ENCODE assay signal across 9 mouse cellular contexts in the genomic region with DNA sequence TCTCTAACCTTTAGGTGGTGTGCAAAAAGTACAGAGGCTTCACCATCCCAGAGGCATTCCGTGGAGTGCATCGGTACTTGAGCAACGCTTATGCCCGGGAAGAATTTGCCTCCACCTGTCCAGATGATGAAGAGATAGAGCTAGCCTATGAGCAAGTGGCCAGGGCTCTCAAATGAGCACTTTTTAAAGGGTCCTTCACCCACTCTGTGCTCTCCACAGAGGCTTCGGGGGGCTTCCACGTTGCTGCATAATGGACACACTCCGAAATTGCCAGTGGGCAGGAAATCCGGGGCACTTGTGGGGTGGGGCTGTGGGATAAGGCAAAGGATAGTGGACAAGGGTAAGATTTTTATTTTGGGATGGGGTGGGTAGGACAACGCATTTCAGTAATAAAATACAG. TPM values are rescaled to one million over a fixed set of nuclear protein-coding genes. Genes with fewer than 3 reads are reported as not detected.
DNase-seq lines count a peak whose midpoint lies in the region; ATAC-seq and TF ChIP-seq lines count a peak whose summit lies in the region.
"Had no signal": no experiment of that assay in that cellular context is flagged by ENCODE, and none has a peak within 500 bp of the region (broad histone marks: within the 10 kb centered on the region; RNA-seq: fewer than 3 reads in every experiment).

No protein-coding gene starts in this region.

- H3K27ac ChIP-seq in kidney, embryonic 15.5 days = peak overlapping the region; percentile 97
- H3K27ac ChIP-seq in forebrain, embryonic 10.5 days = peak overlapping the region; percentile 98
- peak overlapping the region; percentile 88; the same call in 1 of the 2 replicates for H3K27ac ChIP-seq in hindbrain, postnatal 0 days

- no peak for ATAC-seq in kidney, embryonic 15.5 days (replicated peaks; ENCODE audit: low FRiP score)
- ATAC-seq in hindbrain, postnatal 0 days = no peak

- peak overlapping the region; percentile 83 for H3K4me3 ChIP-seq in kidney, embryonic 15.5 days (replicated peaks)
- peak overlapping the region; percentile 87 for H3K4me3 ChIP-seq in forebrain, embryonic 10.5 days
- peak overlapping the region; percentile 84 for H3K4me3 ChIP-seq in hindbrain, postnatal 0 days (ENCODE audit: low read length)
- peak overlapping the region; percentile 65 for H3K4me3 ChIP-seq in myocyte
- no peak overlapping the region for H3K4me3 ChIP-seq in lung, adult 2 months (replicated peaks; ENCODE audit: extremely low read depth, low read depth, low read length)

- peaks cover 41% of the 10 kb centered on the region for H3K4me1 ChIP-seq in kidney, embryonic 15.5 days
- peaks cover 40% of the 10 kb centered on the region for H3K4me1 ChIP-seq in forebrain, embryonic 10.5 days
- H3K4me1 ChIP-seq in hindbrain, postnatal 0 days (ENCODE audit: insufficient read depth, low read length) = peaks cover 6% of the 10 kb centered on the region; the same call in 1 of the 2 replicates
- H3K4me1 ChIP-seq in lung, adult 2 months (ENCODE audit: control insufficient read depth, insufficient read depth, low read length) = peaks cover 16% of the 10 kb centered on the region

- no peak for DNase-seq in kidney, adult 18-20 months
- no peak for DNase-seq in forebrain, embryonic 10.5 days (ENCODE audit: extremely low spot score, low spot score)
- DNase-seq in hindbrain, postnatal 0 days (ENCODE audit: low spot score) = no peak
- no peak for DNase-seq in embryo, embryonic 10 days (ENCODE audit: low spot score)
- DNase-seq in right cerebral cortex, adult 18-20 months = no peak
- DNase-seq in lung, adult 2 months = no peak

- no peak overlapping the region for H3K9ac ChIP-seq in kidney, embryonic 15.5 days
- H3K9ac ChIP-seq in hindbrain, postnatal 0 days (replicated peaks; ENCODE audit: low read length) = peak overlapping the region; percentile 62; the same call in 1 of the 2 replicates

- TF ChIP-seq POLR2A in myocyte (IDR thresholded peaks at IDR 0.05; ENCODE audit: insufficient read length, low read depth) = no peak
- no peak for TF ChIP-seq POLR2A in lung, adult 2 months (IDR thresholded peaks at IDR 0.05; ENCODE audit: borderline replicate concordance, extremely low read depth, low read depth, low read length)

- peaks cover 78% of the 10 kb centered on the region for H3K36me3 ChIP-seq in kidney, embryonic 15.5 days
- H3K36me3 ChIP-seq in forebrain, embryonic 10.5 days (replicated peaks) = peaks cover 81% of the 10 kb centered on the region
- no peaks in the 10 kb centered on the region; the same call in 1 of the 2 replicates for H3K36me3 ChIP-seq in hindbrain, postnatal 0 days (ENCODE audit: insufficient read depth, low read length)
- peaks cover 35% of the 10 kb centered on the region for H3K36me3 ChIP-seq in myocyte (ENCODE audit: control insufficient read depth, insufficient read depth)

- no peaks in the 10 kb centered on the region for H3K27me3 ChIP-seq in kidney, embryonic 15.5 days
- H3K27me3 ChIP-seq in forebrain, embryonic 10.5 days (ENCODE audit: poor library complexity, severe bottlenecking) = peaks cover 21% of the 10 kb centered on the region
- no peaks in the 10 kb centered on the region for H3K27me3 ChIP-seq in hindbrain, postnatal 0 days (ENCODE audit: insufficient read depth, low read length)
- no peaks in the 10 kb centered on the region for H3K27me3 ChIP-seq in myocyte (ENCODE audit: control insufficient read depth, insufficient read depth, insufficient read length)

- H3K79me2 ChIP-seq in myocyte (ENCODE audit: control insufficient read depth, insufficient read depth) = peaks cover 19% of the 10 kb centered on the region

- H3K4me2 ChIP-seq in kidney, embryonic 15.5 days = peak overlapping the region; percentile 74
- peak overlapping the region; percentile 96 for H3K4me2 ChIP-seq in hindbrain, postnatal 0 days (ENCODE audit: low read depth, low read length)
- H3K4me2 ChIP-seq in myocyte (ENCODE audit: low read depth) = peak overlapping the region; percentile 72

- WGBS in kidney, embryonic 15.5 days = 61% methylated on average over 9 of the region's 9 CpGs
- 82% methylated on average over 9 of the region's 9 CpGs for WGBS in forebrain, embryonic 10.5 days
- WGBS in hindbrain, postnatal 0 days = 64% methylated on average over 9 of the region's 9 CpGs
- 37% methylated on average over 9 of the region's 9 CpGs for WGBS in lung, adult 2 months

- TF ChIP-seq CTCF in hindbrain, postnatal 0 days (IDR thresholded peaks at IDR 0.05; ENCODE audit: low read depth) = no peak
- no peak for TF ChIP-seq CTCF in lung, adult 2 months (IDR thresholded peaks at IDR 0.05; ENCODE audit: insufficient read depth, low read length)

- no peaks in the 10 kb centered on the region for H3K9me3 ChIP-seq in kidney, embryonic 15.5 days (replicated peaks)
- H3K9me3 ChIP-seq in forebrain, embryonic 10.5 days = peaks cover 8% of the 10 kb centered on the region; the same call in 1 of the 2 replicates
- H3K9me3 ChIP-seq in hindbrain, postnatal 0 days (ENCODE audit: low read length) = no peaks in the 10 kb centered on the region

- H3ac ChIP-seq in myocyte (ENCODE audit: control insufficient read depth, insufficient read length) = no peak overlapping the region

TF ChIP-seq in myocyte, 11 proteins besides CTCF, POLR2A, EP300 and RAD21:
- no peak for TF ChIP-seq REST (IDR thresholded peaks at IDR 0.05; ENCODE audit: insufficient read depth, insufficient read length)
- no peak for TF ChIP-seq TCF3 (IDR thresholded peaks at IDR 0.05; ENCODE audit: insufficient read length, low read depth)
- no peak for TF ChIP-seq SRF (IDR thresholded peaks at IDR 0.05; ENCODE audit: control insufficient read depth, insufficient read length, low read depth)
- TF ChIP-seq CEBPB (IDR thresholded peaks at IDR 0.05; ENCODE audit: insufficient read depth, poor library complexity, severe bottlenecking) = no peak
- TF ChIP-seq MYOD1 (IDR thresholded peaks at IDR 0.05; ENCODE audit: control insufficient read depth in 1 of 3, insufficient read length in 2 of 3, low read depth in 2 of 3) = no peak
- no peak for TF ChIP-seq USF1 (IDR thresholded peaks at IDR 0.05; ENCODE audit: low read depth)
- TF ChIP-seq MYOG (IDR thresholded peaks at IDR 0.05; ENCODE audit: control insufficient read depth in 1 of 3, insufficient read depth in 1 of 3, insufficient read length in 2 of 3, low read depth in 2 of 3) = no peak
- no peak for TF ChIP-seq TCF12 (IDR thresholded peaks at IDR 0.05; ENCODE audit: insufficient read depth, poor library complexity, severe bottlenecking)
- no peak for TF ChIP-seq E2F4 (IDR thresholded peaks at IDR 0.05; ENCODE audit: insufficient read depth)
- TF ChIP-seq MAX (IDR thresholded peaks at IDR 0.05; ENCODE audit: low read depth) = no peak
- TF ChIP-seq POLR2AphosphoS2 (IDR thresholded peaks at IDR 0.05; ENCODE audit: insufficient read length, low read depth) = no peak

RNA-seq across cellular contexts. Expression of a gene that starts 0.5 kb away (rescaled TPM):
- polyA plus RNA-seq in kidney, embryonic 15.5 days (2015; fragmentation: Nextera tagmentation; extraction: Ambion mirVana) = 324 and 356 TPM in 2 replicates
- 414 and 441 TPM in 2 replicates for polyA plus RNA-seq in forebrain, embryonic 10.5 days (2016; fragmentation: Nextera tagmentation; extraction: Ambion mirVana)
- total RNA-seq in hindbrain, postnatal 0 days (2014; rRNA removed) = 216 and 228 TPM in 2 replicates
- 322 and 331 TPM in 2 replicates for polyA plus RNA-seq in hindbrain, postnatal 0 days (2015; fragmentation: Nextera tagmentation; extraction: Ambion mirVana)
- 101 TPM for polyA plus RNA-seq in myocyte (2012; fragmentation: generic; extraction: Trizol)
- 137 and 141 TPM in 2 replicates for polyA plus RNA-seq in lung, adult 2 months (2012; rRNA removed)

RNA-seq across cellular contexts. Expression of a gene that starts 6.9 kb away (rescaled TPM):
- polyA plus RNA-seq in kidney, embryonic 15.5 days (2015; fragmentation: Nextera tagmentation; extraction: Ambion mirVana) = 1.6 TPM in 1 of 2 replicates, not detected in the other
- 0.25 TPM in 1 of 2 replicates, not detected in the other for polyA plus RNA-seq in forebrain, embryonic 10.5 days (2016; fragmentation: Nextera tagmentation; extraction: Ambion mirVana)
- total RNA-seq in hindbrain, postnatal 0 days (2014; rRNA removed) = not detected in 2 replicates
- not detected in 2 replicates for polyA plus RNA-seq in hindbrain, postnatal 0 days (2015; fragmentation: Nextera tagmentation; extraction: Ambion mirVana)
- polyA plus RNA-seq in myocyte (2012; fragmentation: generic; extraction: Trizol) = 0.18 TPM
- 3.8 and 90.0 TPM in 2 replicates for polyA plus RNA-seq in lung, adult 2 months (2012; rRNA removed)
- total RNA-seq: layer of hippocampus, postnatal 10 days had no signal

RNA-seq across cellular contexts. Expression of a gene that starts 7.7 kb away (rescaled TPM):
- polyA plus RNA-seq in kidney, embryonic 15.5 days (2015; fragmentation: Nextera tagmentation; extraction: Ambion mirVana) = 0.41 and 0.52 TPM in 2 replicates
- polyA plus RNA-seq in forebrain, embryonic 10.5 days (2016; fragmentation: Nextera tagmentation; extraction: Ambion mirVana) = 0.59 and 0.72 TPM in 2 replicates
- total RNA-seq in hindbrain, postnatal 0 days (2014; rRNA removed) = not detected in 2 replicates
- 0.18 TPM in 2 replicates for polyA plus RNA-seq in hindbrain, postnatal 0 days (2015; fragmentation: Nextera tagmentation; extraction: Ambion mirVana)
- polyA plus RNA-seq in myocyte (2012; fragmentation: generic; extraction: Trizol) = not detected
- 1.0 and 2.1 TPM in 2 replicates for polyA plus RNA-seq in lung, adult 2 months (2012; rRNA removed)
- total RNA-seq: layer of hippocampus, postnatal 10 days had no signal

RNA-seq across cellular contexts. Expression of a gene that starts 8.6 kb away (rescaled TPM):
- polyA plus RNA-seq in kidney, embryonic 15.5 days (2015; fragmentation: Nextera tagmentation; extraction: Ambion mirVana) = 300 and 320 TPM in 2 replicates
- polyA plus RNA-seq in forebrain, embryonic 10.5 days (2016; fragmentation: Nextera tagmentation; extraction: Ambion mirVana) = 174 and 179 TPM in 2 replicates
- total RNA-seq in hindbrain, postnatal 0 days (2014; rRNA removed) = 56.9 and 59.5 TPM in 2 replicates
- 81.9 and 88.5 TPM in 2 replicates for polyA plus RNA-seq in hindbrain, postnatal 0 days (2015; fragmentation: Nextera tagmentation; extraction: Ambion mirVana)
- 412 TPM for polyA plus RNA-seq in myocyte (2012; fragmentation: generic; extraction: Trizol)
- 124 and 153 TPM in 2 replicates for polyA plus RNA-seq in lung, adult 2 months (2012; rRNA removed)

RNA-seq across cellular contexts. Expression of a gene that starts 11.8 kb away (rescaled TPM):
- 5.2 and 5.4 TPM in 2 replicates for polyA plus RNA-seq in kidney, embryonic 15.5 days (2015; fragmentation: Nextera tagmentation; extraction: Ambion mirVana)
- polyA plus RNA-seq in forebrain, embryonic 10.5 days (2016; fragmentation: Nextera tagmentation; extraction: Ambion mirVana) = 4.3 and 5.1 TPM in 2 replicates
- 1.1 and 6.4 TPM in 2 replicates for total RNA-seq in hindbrain, postnatal 0 days (2014; rRNA removed)
- 2.2 and 3.1 TPM in 2 replicates for polyA plus RNA-seq in hindbrain, postnatal 0 days (2015; fragmentation: Nextera tagmentation; extraction: Ambion mirVana)
- polyA plus RNA-seq in myocyte (2012; fragmentation: generic; extraction: Trizol) = 2.1 TPM
- 5.4 and 6.0 TPM in 2 replicates for polyA plus RNA-seq in lung, adult 2 months (2012; rRNA removed)
